Mouse (Mus musculus): Measurements from ENCODE around the gene Lig3. TPM values are rescaled to one million over a fixed set of nuclear protein-coding genes. Genes with fewer than 3 reads are reported as not detected.

The Lig3 gene
- polyA plus RNA-seq, 1 experiment from 2014 or later: 52.9 TPM

- no peak for DNase-seq (ENCODE audit: low spot score)
- Histone ChIP-seq H3K4me1 (ENCODE audit: control insufficient read depth, insufficient read depth, low read length) (peaks cover 14% of the 10 kb centered on the region; the same call in 1 of the 2 replicates), H3K27me3 (ENCODE audit: control insufficient read depth, insufficient read depth, low read length) (no peaks in the 10 kb centered on the region), H3K4me3 (ENCODE audit: low read depth, low read length) (no peak overlapping the region), H3K4me2 (ENCODE audit: low read depth) (no peak overlapping the region), H3K9ac (ENCODE audit: low read length) (no peak overlapping the region), H3K36me3 (ENCODE audit: control insufficient read depth, insufficient read depth, low read length) (no peaks in the 10 kb centered on the region), H3K9me3 (ENCODE audit: control insufficient read depth, low read length) (no peaks in the 10 kb centered on the region), H3K27ac (ENCODE audit: low read depth, low read length) (no peak overlapping the region)
- no peak for ATAC-seq (ENCODE audit: insufficient read depth, low FRiP score, low TSS enrichment)
- WGBS: 35% methylated on average over 7 of the region's 7 CpGs
These were observed 56.3 kb downstream of the Lig3 start for GRCm38 (mm10) chr11:82837192-82837591.

GRCm38 (mm10) chr11:82837848-82838247 lies 56.9 kb downstream of the Lig3 start:
- Histone ChIP-seq H3K27me3 (ENCODE audit: control insufficient read depth, insufficient read depth, low read length) (no peaks in the 10 kb centered on the region), H3K9me3 (ENCODE audit: control insufficient read depth, low read length) (no peaks in the 10 kb centered on the region), H3K4me2 (ENCODE audit: low read depth) (no peak overlapping the region), H3K27ac (ENCODE audit: low read depth, low read length) (no peak overlapping the region), H3K36me3 (ENCODE audit: control insufficient read depth, insufficient read depth, low read length) (no peaks in the 10 kb centered on the region), H3K9ac (ENCODE audit: low read length) (no peak overlapping the region), H3K4me1 (ENCODE audit: control insufficient read depth, insufficient read depth, low read length) (peaks cover 14% of the 10 kb centered on the region; the same call in 1 of the 2 replicates), H3K4me3 (ENCODE audit: low read depth, low read length) (no peak overlapping the region)
- 32% methylated on average over 7 of the region's 7 CpGs for WGBS
- no peak for DNase-seq (ENCODE audit: low spot score)
- ATAC-seq (ENCODE audit: insufficient read depth, low FRiP score, low TSS enrichment): no peak

- H3K27me3 ChIP-seq (ENCODE audit: control insufficient read depth, insufficient read depth, low read length): no peaks in the 10 kb centered on the region
- no peak overlapping the region for H3K4me2 ChIP-seq (ENCODE audit: low read depth)
- peaks cover 14% of the 10 kb centered on the region; the same call in 1 of the 2 replicates for H3K4me1 ChIP-seq (ENCODE audit: control insufficient read depth, insufficient read depth, low read length)
- ATAC-seq (ENCODE audit: insufficient read depth, low FRiP score, low TSS enrichment): no peak
- H3K9me3 ChIP-seq (ENCODE audit: control insufficient read depth, low read length): no peaks in the 10 kb centered on the region
- WGBS: 59% methylated on average over 5 of the region's 5 CpGs
- DNase-seq (ENCODE audit: low spot score): no peak
- H3K27ac ChIP-seq (ENCODE audit: low read depth, low read length): no peak overlapping the region
- H3K9ac ChIP-seq (ENCODE audit: low read length): no peak overlapping the region
- H3K4me3 ChIP-seq (ENCODE audit: low read depth, low read length): no peak overlapping the region
- no peaks in the 10 kb centered on the region for H3K36me3 ChIP-seq (ENCODE audit: control insufficient read depth, insufficient read depth, low read length)
These were observed 57.6 kb downstream of the Lig3 start for GRCm38 (mm10) chr11:82838511-82838910.

- H3K27ac ChIP-seq (ENCODE audit: low read depth, low read length): no peak overlapping the region
- 68% methylated on average over 11 of the region's 11 CpGs for WGBS
- H3K4me1 ChIP-seq (ENCODE audit: control insufficient read depth, insufficient read depth, low read length): peaks cover 5% of the 10 kb centered on the region
- no peak overlapping the region for H3K4me3 ChIP-seq (ENCODE audit: low read depth, low read length)
- no peak overlapping the region for H3K4me2 ChIP-seq (ENCODE audit: low read depth)
- H3K9ac ChIP-seq (ENCODE audit: low read length): no peak overlapping the region
- no peak for ATAC-seq (ENCODE audit: insufficient read depth, low FRiP score, low TSS enrichment)
- no peak for DNase-seq (ENCODE audit: low spot score)
- no peaks in the 10 kb centered on the region for H3K36me3 ChIP-seq (ENCODE audit: control insufficient read depth, insufficient read depth, low read length)
- H3K27me3 ChIP-seq (ENCODE audit: control insufficient read depth, insufficient read depth, low read length): no peaks in the 10 kb centered on the region
- H3K9me3 ChIP-seq (ENCODE audit: control insufficient read depth, low read length): no peaks in the 10 kb centered on the region
These were observed 64.0 kb downstream of the Lig3 start for GRCm38 (mm10) chr11:82844771-82845414.

- peak; percentile 60 for DNase-seq (ENCODE audit: low spot score)
- 33% methylated on average over 16 of the region's 16 CpGs for WGBS
These were observed 64.6 kb downstream of the Lig3 start for GRCm38 (mm10) chr11:82845415-82846078.

GRCm38 (mm10) chr11:82846079-82846436 lies 65.2 kb downstream of the Lig3 start:
- H3K9ac ChIP-seq (ENCODE audit: low read length): no peak overlapping the region; the same call in 1 of the 2 replicates
- ATAC-seq (ENCODE audit: insufficient read depth, low FRiP score, low TSS enrichment) (no peak), DNase-seq (ENCODE audit: low spot score) (no peak)
- H3K9me3 ChIP-seq (ENCODE audit: control insufficient read depth, low read length): no peaks in the 10 kb centered on the region
- H3K4me1 ChIP-seq (ENCODE audit: control insufficient read depth, insufficient read depth, low read length): peaks cover 5% of the 10 kb centered on the region
- no peaks in the 10 kb centered on the region for H3K27me3 ChIP-seq (ENCODE audit: control insufficient read depth, insufficient read depth, low read length)
- H3K36me3 ChIP-seq (ENCODE audit: control insufficient read depth, insufficient read depth, low read length): no peaks in the 10 kb centered on the region
- WGBS: 30% methylated on average over 4 of the region's 4 CpGs
- H3K4me3 ChIP-seq (ENCODE audit: low read depth, low read length): no peak overlapping the region
- peak overlapping the region; percentile 19; the same call in 1 of the 2 replicates for H3K4me2 ChIP-seq (ENCODE audit: low read depth)
- 0 out of 2 replicates have a peak overlapping the region, but pooled peaks have one; percentile 27 for H3K27ac ChIP-seq (ENCODE audit: low read depth, low read length)

More at GRCm38 (mm10) chr11:82845415-82846078, 64.6 kb downstream of the Lig3 start:
- Histone ChIP-seq H3K4me1 (ENCODE audit: control insufficient read depth, insufficient read depth, low read length) (peaks cover 5% of the 10 kb centered on the region), H3K4me2 (ENCODE audit: low read depth) (peak overlapping the region; percentile 19; the same call in 1 of the 2 replicates), H3K27ac (ENCODE audit: low read depth, low read length) (0 out of 2 replicates have a peak overlapping the region, but pooled peaks have one; percentile 27), H3K4me3 (ENCODE audit: low read depth, low read length) (no peak overlapping the region), H3K27me3 (ENCODE audit: control insufficient read depth, insufficient read depth, low read length) (no peaks in the 10 kb centered on the region), H3K36me3 (ENCODE audit: control insufficient read depth, insufficient read depth, low read length) (no peaks in the 10 kb centered on the region), H3K9me3 (ENCODE audit: control insufficient read depth, low read length) (no peaks in the 10 kb centered on the region), H3K9ac (ENCODE audit: low read length) (no peak overlapping the region; the same call in 1 of the 2 replicates)
- no peak for ATAC-seq (ENCODE audit: insufficient read depth, low FRiP score, low TSS enrichment)

GRCm38 (mm10) chr11:82846938-82847337 lies 66.0 kb downstream of the Lig3 start:
- Histone ChIP-seq H3K4me2 (ENCODE audit: low read depth) (no peak overlapping the region), H3K4me3 (ENCODE audit: low read depth, low read length) (no peak overlapping the region), H3K36me3 (ENCODE audit: control insufficient read depth, insufficient read depth, low read length) (no peaks in the 10 kb centered on the region), H3K4me1 (ENCODE audit: control insufficient read depth, insufficient read depth, low read length) (peaks cover 5% of the 10 kb centered on the region), H3K9me3 (ENCODE audit: control insufficient read depth, low read length) (no peaks in the 10 kb centered on the region), H3K27me3 (ENCODE audit: control insufficient read depth, insufficient read depth, low read length) (no peaks in the 10 kb centered on the region), H3K27ac (ENCODE audit: low read depth, low read length) (no peak overlapping the region), H3K9ac (ENCODE audit: low read length) (no peak overlapping the region)
- ATAC-seq (ENCODE audit: insufficient read depth, low FRiP score, low TSS enrichment): no peak
- DNase-seq (ENCODE audit: low spot score): no peak
- 84% methylated on average over 3 of the region's 3 CpGs for WGBS

GRCm38 (mm10) chr11:82847571-82848000 lies 66.7 kb downstream of the Lig3 start:
- H3K4me3 ChIP-seq (ENCODE audit: low read depth, low read length): no peak overlapping the region
- H3K27me3 ChIP-seq (ENCODE audit: control insufficient read depth, insufficient read depth, low read length): no peaks in the 10 kb centered on the region
- H3K4me2 ChIP-seq (ENCODE audit: low read depth): no peak overlapping the region
- H3K27ac ChIP-seq (ENCODE audit: low read depth, low read length): no peak overlapping the region
- DNase-seq (ENCODE audit: low spot score) (no peak), ATAC-seq (ENCODE audit: insufficient read depth, low FRiP score, low TSS enrichment) (no peak)
- no peaks in the 10 kb centered on the region for H3K36me3 ChIP-seq (ENCODE audit: control insufficient read depth, insufficient read depth, low read length)
- H3K9me3 ChIP-seq (ENCODE audit: control insufficient read depth, low read length): no peaks in the 10 kb centered on the region
- H3K4me1 ChIP-seq (ENCODE audit: control insufficient read depth, insufficient read depth, low read length): peaks cover 5% of the 10 kb centered on the region
- 30% methylated on average over 6 of the region's 6 CpGs for WGBS
- no peak overlapping the region for H3K9ac ChIP-seq (ENCODE audit: low read length)

- Histone ChIP-seq H3K9me3 (ENCODE audit: control insufficient read depth, low read length) (no peaks in the 10 kb centered on the region), H3K4me1 (ENCODE audit: control insufficient read depth, insufficient read depth, low read length) (peaks cover 5% of the 10 kb centered on the region), H3K36me3 (ENCODE audit: control insufficient read depth, insufficient read depth, low read length) (no peaks in the 10 kb centered on the region), H3K4me3 (ENCODE audit: low read depth, low read length) (no peak overlapping the region), H3K9ac (ENCODE audit: low read length) (no peak overlapping the region), H3K27ac (ENCODE audit: low read depth, low read length) (no peak overlapping the region), H3K27me3 (ENCODE audit: control insufficient read depth, insufficient read depth, low read length) (no peaks in the 10 kb centered on the region), H3K4me2 (ENCODE audit: low read depth) (no peak overlapping the region)
- ATAC-seq (ENCODE audit: insufficient read depth, low FRiP score, low TSS enrichment): no peak
- WGBS: 66% methylated on average over 5 of the region's 5 CpGs
- no peak for DNase-seq (ENCODE audit: low spot score)
These were observed 69.4 kb downstream of the Lig3 start for GRCm38 (mm10) chr11:82850259-82850658.
